Mouse (Mus musculus) heart, embryonic 11.5 days (tissue): ENCODE data around the gene Hist1h4f. TPM values are rescaled to one million over a fixed set of nuclear protein-coding genes. Genes with fewer than 3 reads are reported as not detected.
"Not testable (repeated sequence)": the region's sequence is repeated elsewhere in the genome, so short reads cannot be mapped to it uniquely, and the experiment has no call there.

ENCODE experiments used
- ATAC-seq: fragments of 200-750 bp; cut with Nextera tagmentation; replicated peaks from 2 replicates; pipeline ENCODE4 v1.8.0; 2017; ENCODE audit warnings: moderate library complexity; ENCODE audit not compliant: insufficient number of reproducible peaks, low FRiP score, low TSS enrichment
- H3K27ac ChIP-seq: fragments of 300-500 bp; sonication (generic); 2 replicates; pipeline ENCODE4 v1.5.1; 2014; ENCODE audit warnings: mild to moderate bottlenecking, low read depth, low read length
- H3K27me3 ChIP-seq: fragments of 300-500 bp; sonication (generic); 2 replicates; pipeline ENCODE4 v1.6.1; 2014; ENCODE audit warnings: mild to moderate bottlenecking, low read length, mixed read lengths; ENCODE audit not compliant: control insufficient read depth, insufficient read depth
- H3K36me3 ChIP-seq: fragments of 300-500 bp; sonication (generic); 2 replicates; pipeline ENCODE4 v1.6.1; 2014; ENCODE audit warnings: mild to moderate bottlenecking, low read length, moderate library complexity, mixed read lengths; ENCODE audit not compliant: control insufficient read depth, insufficient read depth
- H3K4me1 ChIP-seq: fragments of 300-500 bp; sonication (generic); 2 replicates; pipeline ENCODE4 v1.6.1; 2014; ENCODE audit warnings: low read length; ENCODE audit not compliant: control insufficient read depth, insufficient read depth
- H3K4me2 ChIP-seq: fragments of 300-500 bp; sonication (generic); 2 replicates; pipeline ENCODE4 v1.6.1; 2014; ENCODE audit warnings: mild to moderate bottlenecking, moderate library complexity
- H3K4me3 ChIP-seq: fragments of 300-500 bp; sonication (generic); 2 replicates; pipeline ENCODE4 v1.5.1; 2014; ENCODE audit warnings: low read depth, low read length
- H3K9ac ChIP-seq: fragments of 300-500 bp; sonication (generic); 2 replicates; pipeline ENCODE4 v1.6.1; 2014; ENCODE audit warnings: mild to moderate bottlenecking, low read depth, low read length, moderate library complexity
- H3K9me3 ChIP-seq: fragments of 300-500 bp; sonication (generic); replicated peaks from 2 replicates; pipeline ENCODE4 v1.6.1; 2016; ENCODE audit warnings: low read length; ENCODE audit not compliant: control insufficient read depth
- WGBS: fragments of 180-500 bp; shearing (Covaris S2); extraction: QIAGEN DNeasy Blood & Tissue Kit; methylation state at CpG from one replicate; pipeline ENCODE4 v1.1.7; 2014; ENCODE audit not compliant: insufficient replicate concordance; 5-methylcytosine and 5-hydroxymethylcytosine counted together
- polyA plus RNA-seq: library from polyadenylated mRNA; unstranded; fragments of >200 nt; fragmentation: Nextera tagmentation; extraction: Ambion mirVana; gene quantifications from 2 replicates; pipeline ENCODE4 v1.2.1, GENCODE M21; 2014

The Hist1h4f gene
- polyA plus RNA-seq, 1 experiment from 2014 or later = not detected

DNA sequence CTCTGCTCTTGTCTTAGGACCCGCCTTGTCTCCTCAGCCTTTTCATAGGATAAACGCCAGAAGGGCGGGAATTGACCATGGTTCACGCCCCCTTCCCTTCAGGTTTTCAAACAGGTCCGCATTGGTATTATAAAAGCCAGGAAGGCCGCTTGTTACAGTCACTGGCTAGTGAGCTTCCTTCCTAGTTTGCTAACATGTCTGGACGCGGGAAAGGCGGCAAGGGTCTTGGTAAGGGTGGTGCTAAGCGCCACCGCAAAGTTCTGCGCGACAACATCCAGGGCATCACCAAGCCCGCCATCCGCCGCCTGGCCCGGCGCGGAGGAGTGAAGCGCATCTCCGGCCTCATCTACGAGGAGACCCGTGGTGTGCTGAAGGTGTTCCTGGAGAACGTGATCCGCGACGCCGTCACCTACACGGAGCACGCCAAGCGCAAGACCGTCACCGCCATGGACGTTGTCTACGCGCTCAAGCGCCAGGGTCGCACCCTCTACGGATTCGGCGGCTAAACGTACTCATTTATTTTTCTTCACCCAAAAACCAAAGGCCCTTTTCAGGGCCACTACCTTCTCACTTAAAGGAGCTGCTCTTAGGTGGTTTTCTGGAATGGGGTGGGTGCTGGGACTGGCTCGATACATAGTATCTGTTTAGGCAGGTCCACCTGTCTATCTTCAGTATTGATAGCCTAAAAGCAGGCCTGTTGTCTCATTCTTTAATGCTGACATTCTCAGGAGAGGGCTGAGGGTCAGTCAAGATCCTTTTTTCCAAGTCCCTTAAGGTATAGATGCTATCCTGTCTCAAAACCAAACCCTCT, 30.2 kb upstream of the Hist1h4f start, which contains the start of gene Hist1h4d:
Gene Hist1h4d, plus strand, starts transcription at position 191 of the 811 bp plus-strand sequence.
- no peaks in the 10 kb centered on the region for H3K9me3 ChIP-seq
- ATAC-seq = peak; percentile 83
- H3K4me1 ChIP-seq = peaks cover 17% of the 10 kb centered on the region; the same call in 1 of the 2 replicates
- WGBS = under 1% methylated on average over 43 of the region's 43 CpGs
- peak within 1 kb of the TSS; percentile 84 for H3K9ac ChIP-seq
- no peaks in the 10 kb centered on the region for H3K36me3 ChIP-seq
- H3K4me2 ChIP-seq = peak within 1 kb of the TSS; percentile 85
- H3K4me3 ChIP-seq = peak within 1 kb of the TSS; percentile 49
- peak within 1 kb of the TSS; percentile 91 for H3K27ac ChIP-seq
- H3K27me3 ChIP-seq = no peaks in the 10 kb centered on the region

- Histone ChIP-seq H3K27ac (no peak overlapping the region), H3K27me3 (no peaks in the 10 kb centered on the region), H3K36me3 (no peaks in the 10 kb centered on the region), H3K9me3 (no peaks in the 10 kb centered on the region), H3K4me1 (peaks cover 14% of the 10 kb centered on the region; the same call in 1 of the 2 replicates), H3K4me2 (no peak overlapping the region), H3K4me3 (no peak overlapping the region), H3K9ac (no peak overlapping the region)
- 95% methylated on average over 1 of the region's 1 CpGs for WGBS
- ATAC-seq = no peak
Observed at GRCm38 (mm10) chr13:23577835-23578234, 26.4 kb upstream of the Hist1h4f start.

- Histone ChIP-seq H3K27me3 (no peaks in the 10 kb centered on the region), H3K9ac (peak overlapping the region; percentile 76), H3K4me1 (peaks cover 11% of the 10 kb centered on the region; the same call in 1 of the 2 replicates), H3K27ac (peak overlapping the region; percentile 84), H3K4me2 (peak overlapping the region; percentile 68), H3K4me3 (peak overlapping the region; percentile 45), H3K9me3 (no peaks in the 10 kb centered on the region), H3K36me3 (no peaks in the 10 kb centered on the region)
- WGBS = 60% methylated on average over 6 of the region's 6 CpGs
- no peak for ATAC-seq
Observed at GRCm38 (mm10) chr13:23576906-23577639, 25.6 kb upstream of the Hist1h4f start.

GRCm38 (mm10) chr13:23576351-23576881, 25.0 kb upstream of the Hist1h4f start:
- no peak for ATAC-seq
- Histone ChIP-seq H3K36me3 (no peaks in the 10 kb centered on the region), H3K4me3 (peak overlapping the region; percentile 45), H3K4me1 (peaks cover 8% of the 10 kb centered on the region; the same call in 1 of the 2 replicates), H3K4me2 (peak overlapping the region; percentile 68), H3K27me3 (no peaks in the 10 kb centered on the region), H3K27ac (peak overlapping the region; percentile 84), H3K9ac (peak overlapping the region; percentile 76), H3K9me3 (no peaks in the 10 kb centered on the region)
- WGBS = 13% methylated on average over 7 of the region's 7 CpGs

- not testable (repeated sequence) for H3K4me1 ChIP-seq, H3K36me3 ChIP-seq, ATAC-seq, H3K9me3 ChIP-seq, H3K27me3 ChIP-seq
- Histone ChIP-seq H3K4me2 (peak overlapping the region; percentile 68), H3K9ac (peak overlapping the region; percentile 76), H3K27ac (peak overlapping the region; percentile 84), H3K4me3 (peak overlapping the region; percentile 45)
- 0% methylated on average over 11 of the region's 40 CpGs for WGBS
Observed at GRCm38 (mm10) chr13:23575864-23576313, 24.4 kb upstream of the Hist1h4f start.

GRCm38 (mm10) chr13:23575271-23575851, 23.9 kb upstream of the Hist1h4f start, which contains the start of gene Hist1h3d:
Gene Hist1h3d (plus strand): TSS chr13:23575763.
- H3K9me3 ChIP-seq = no peaks in the 10 kb centered on the region
- H3K36me3 ChIP-seq = no peaks in the 10 kb centered on the region
- under 1% methylated on average over 18 of the region's 18 CpGs for WGBS
- ATAC-seq = peak; percentile 60
- H3K27me3 ChIP-seq = no peaks in the 10 kb centered on the region
- H3K9ac ChIP-seq = peak within 1 kb of the TSS; percentile 76
- peaks cover 8% of the 10 kb centered on the region; the same call in 1 of the 2 replicates for H3K4me1 ChIP-seq
- peak within 1 kb of the TSS; percentile 45 for H3K4me3 ChIP-seq
- peak within 1 kb of the TSS; percentile 68 for H3K4me2 ChIP-seq
- peak within 1 kb of the TSS; percentile 84 for H3K27ac ChIP-seq

DNA sequence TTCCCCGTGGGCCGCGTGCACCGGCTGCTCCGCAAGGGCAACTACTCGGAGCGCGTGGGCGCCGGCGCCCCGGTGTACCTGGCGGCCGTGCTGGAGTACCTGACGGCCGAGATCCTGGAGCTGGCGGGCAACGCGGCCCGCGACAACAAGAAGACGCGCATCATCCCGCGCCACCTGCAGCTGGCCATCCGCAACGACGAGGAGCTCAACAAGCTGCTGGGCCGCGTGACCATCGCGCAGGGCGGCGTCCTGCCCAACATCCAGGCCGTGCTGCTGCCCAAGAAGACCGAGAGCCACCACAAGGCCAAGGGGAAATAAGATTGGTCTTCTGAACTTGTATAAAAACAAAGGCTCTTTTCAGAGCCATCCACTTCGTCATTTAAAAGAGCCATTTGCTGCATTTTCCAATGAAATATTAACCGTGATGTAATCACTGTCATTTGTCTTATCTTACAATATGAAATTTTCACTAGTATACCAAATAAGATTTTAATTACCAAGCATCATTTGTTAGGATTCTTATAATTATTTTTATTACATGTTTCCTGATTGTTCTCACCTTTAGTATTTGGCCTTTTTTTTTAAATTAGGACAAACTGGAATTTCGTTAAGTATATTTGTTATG, 23.2 kb upstream of the Hist1h4f start:
- peak overlapping the region; percentile 75 for H3K4me2 ChIP-seq
- H3K9ac ChIP-seq = peak overlapping the region; percentile 59; the same call in 1 of the 2 replicates
- H3K36me3 ChIP-seq, H3K27me3 ChIP-seq, H3K9me3 ChIP-seq, ATAC-seq: not testable (repeated sequence)
- H3K4me1 ChIP-seq = peaks cover 10% of the 10 kb centered on the region
- WGBS = 5% methylated on average over 5 of the region's 39 CpGs
- H3K27ac ChIP-seq = peak overlapping the region; percentile 96
- H3K4me3 ChIP-seq = peak overlapping the region; percentile 25
